Mouse (Mus musculus) heart, embryonic 16.5 days (tissue): ENCODE measurements around the gene Wdr60. TPM values are rescaled to one million over a fixed set of nuclear protein-coding genes. Genes with fewer than 3 reads are reported as not detected.

ENCODE experiments used
- ATAC-seq: fragments of 200-750 bp; cut with Nextera tagmentation; replicated peaks from 2 replicates; pipeline ENCODE4 v1.8.0; 2017; ENCODE audit warnings: moderate number of reproducible peaks; ENCODE audit not compliant: insufficient read depth, low FRiP score; ENCODE audit errors: extremely low read depth
- H3K27ac ChIP-seq: fragments of 300-500 bp; sonication (generic); 2 replicates; pipeline ENCODE4 v1.5.1; 2014; ENCODE audit warnings: mild to moderate bottlenecking, low read length, control low read depth, moderate library complexity
- H3K27me3 ChIP-seq: fragments of 300-500 bp; sonication (generic); 2 replicates; pipeline ENCODE4 v1.6.1; 2014; ENCODE audit warnings: low read length, mixed read lengths; ENCODE audit not compliant: control insufficient read depth, insufficient read depth
- H3K36me3 ChIP-seq: fragments of 300-500 bp; sonication (generic); 2 replicates; pipeline ENCODE4 v1.6.1; 2014; ENCODE audit not compliant: control insufficient read depth, insufficient read depth
- H3K4me1 ChIP-seq: fragments of 300-500 bp; sonication (generic); 2 replicates; pipeline ENCODE4 v1.6.1; 2014; ENCODE audit warnings: low read length, mixed read lengths; ENCODE audit not compliant: control insufficient read depth, insufficient read depth
- H3K4me2 ChIP-seq: fragments of 300-500 bp; sonication (generic); 2 replicates; pipeline ENCODE4 v1.6.1; 2014; ENCODE audit warnings: low read depth, mild to moderate bottlenecking, control low read depth, low read length
- H3K4me3 ChIP-seq: fragments of 300-500 bp; sonication (generic); 2 replicates; pipeline ENCODE4 v1.5.1; 2014; ENCODE audit warnings: mild to moderate bottlenecking, control low read depth, low read length
- H3K9ac ChIP-seq: fragments of 300-500 bp; sonication (generic); 2 replicates; pipeline ENCODE4 v1.6.1; 2014; ENCODE audit warnings: low read length, control low read depth
- H3K9me3 ChIP-seq: fragments of 300-500 bp; sonication (generic); replicated peaks from 2 replicates; pipeline ENCODE4 v1.6.1; 2016; ENCODE audit warnings: low read length; ENCODE audit not compliant: control insufficient read depth
- WGBS: fragments of 180-500 bp; shearing (Covaris S2); extraction: QIAGEN DNeasy Blood & Tissue Kit; methylation state at CpG from one replicate; pipeline ENCODE4 v1.1.7; 2014; 5-methylcytosine and 5-hydroxymethylcytosine counted together
- polyA plus RNA-seq: library from polyadenylated mRNA; unstranded; fragments of >200 nt; fragmentation: Nextera tagmentation; extraction: Ambion mirVana; gene quantifications from 2 replicates; pipeline ENCODE4 v1.2.1, GENCODE M21; 2015

The Wdr60 gene
- polyA plus RNA-seq, 1 experiment from 2014 or later = 6.5 TPM

- no peaks in the 10 kb centered on the region for H3K36me3 ChIP-seq
- H3K9ac ChIP-seq = no peak overlapping the region
- peaks cover 5% of the 10 kb centered on the region; the same call in 1 of the 2 replicates for H3K4me1 ChIP-seq
- peak overlapping the region; percentile 34; the same call in 1 of the 2 replicates for H3K4me2 ChIP-seq
- no peaks in the 10 kb centered on the region for H3K27me3 ChIP-seq
- H3K4me3 ChIP-seq = no peak overlapping the region
- no peaks in the 10 kb centered on the region for H3K9me3 ChIP-seq
- ATAC-seq = no peak
- H3K27ac ChIP-seq = no peak overlapping the region
- 93% methylated on average over 2 of the region's 2 CpGs for WGBS
Observed at GRCm38 (mm10) chr12:116282856-116283255, 20.0 kb upstream of the Wdr60 start.

- ATAC-seq = peak; percentile 52
- under 1% methylated on average over 55 of the region's 55 CpGs for WGBS
- Histone ChIP-seq H3K27ac (peak overlapping the region; percentile 99), H3K9ac (peak overlapping the region; percentile 99), H3K36me3 (no peaks in the 10 kb centered on the region), H3K4me3 (peak overlapping the region; percentile 98), H3K4me1 (peaks cover 5% of the 10 kb centered on the region; the same call in 1 of the 2 replicates), H3K4me2 (peak overlapping the region; percentile 94), H3K27me3 (no peaks in the 10 kb centered on the region), H3K9me3 (no peaks in the 10 kb centered on the region)
Observed at GRCm38 (mm10) chr12:116281427-116282281, 18.8 kb upstream of the Wdr60 start.

GRCm38 (mm10) chr12:116280653-116281364, 18.0 kb upstream of the Wdr60 start, which contains the start of gene Esyt2:
Gene Esyt2 (plus strand): TSS chr12:116281196.
- no peaks in the 10 kb centered on the region for H3K36me3 ChIP-seq
- peak within 1 kb of the TSS; percentile 99 for H3K27ac ChIP-seq
- under 1% methylated on average over 68 of the region's 68 CpGs for WGBS
- peak within 1 kb of the TSS; percentile 99 for H3K9ac ChIP-seq
- no peaks in the 10 kb centered on the region for H3K9me3 ChIP-seq
- H3K4me3 ChIP-seq = peak within 1 kb of the TSS; percentile 98
- peak within 1 kb of the TSS; percentile 94 for H3K4me2 ChIP-seq
- no peaks in the 10 kb centered on the region for H3K27me3 ChIP-seq
- peaks cover 5% of the 10 kb centered on the region; the same call in 1 of the 2 replicates for H3K4me1 ChIP-seq
- peak; percentile 94 for ATAC-seq

DNA sequence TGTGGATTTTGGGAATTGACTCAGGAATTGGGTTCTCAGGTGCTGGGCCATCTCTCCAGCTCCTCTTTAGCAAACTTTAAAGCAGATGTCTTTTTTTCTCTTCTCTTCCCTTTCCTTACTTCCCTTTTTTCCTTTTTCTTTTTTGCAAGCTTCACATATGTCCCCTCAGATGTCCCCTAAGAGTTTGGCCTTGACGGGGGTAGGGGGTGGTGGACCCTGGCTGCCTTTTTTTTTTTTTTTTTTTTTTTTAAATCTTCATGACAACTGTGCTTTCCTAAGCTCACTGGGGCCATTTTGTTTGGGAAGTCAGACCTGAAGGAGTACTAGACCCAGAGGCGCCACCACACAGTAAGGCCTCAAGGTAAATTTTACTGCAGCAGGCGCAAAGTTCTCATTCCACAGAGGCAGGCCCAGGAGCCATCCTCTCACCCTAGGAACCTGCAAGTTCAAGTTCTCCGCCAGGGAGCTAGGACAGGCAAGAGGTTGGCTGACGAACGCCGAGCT, 17.4 kb upstream of the Wdr60 start:
- no peaks in the 10 kb centered on the region for H3K9me3 ChIP-seq
- peaks cover 5% of the 10 kb centered on the region; the same call in 1 of the 2 replicates for H3K4me1 ChIP-seq
- peak overlapping the region; percentile 99 for H3K9ac ChIP-seq
- peak overlapping the region; percentile 99 for H3K27ac ChIP-seq
- WGBS = 3% methylated on average over 7 of the region's 7 CpGs
- ATAC-seq = no peak
- peak overlapping the region; percentile 98 for H3K4me3 ChIP-seq
- H3K4me2 ChIP-seq = peak overlapping the region; percentile 94
- H3K27me3 ChIP-seq = no peaks in the 10 kb centered on the region
- no peaks in the 10 kb centered on the region for H3K36me3 ChIP-seq

DNA sequence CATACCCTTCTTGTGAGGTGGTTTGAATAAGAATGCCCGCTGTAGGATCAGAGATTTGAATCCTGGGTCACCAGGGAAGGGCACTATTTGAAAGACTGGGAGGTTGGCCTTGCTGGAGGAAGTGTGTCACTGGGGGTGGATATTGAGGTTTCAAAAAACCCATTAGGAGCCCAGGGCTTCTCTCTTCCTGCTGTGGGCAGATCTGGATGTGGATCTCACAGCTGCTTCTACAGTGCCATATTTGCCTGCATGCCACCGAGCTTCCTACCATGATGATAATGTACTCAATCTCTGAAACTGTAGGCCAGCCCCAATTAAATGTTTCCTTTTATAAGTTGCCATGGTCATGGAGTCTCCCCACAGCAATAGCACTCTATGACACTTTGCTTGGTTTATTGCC, 16.4 kb upstream of the Wdr60 start:
- H3K4me3 ChIP-seq = no peak overlapping the region
- no peaks in the 10 kb centered on the region for H3K36me3 ChIP-seq
- no peaks in the 10 kb centered on the region for H3K9me3 ChIP-seq
- no peak overlapping the region for H3K27ac ChIP-seq
- peaks cover 5% of the 10 kb centered on the region; the same call in 1 of the 2 replicates for H3K4me1 ChIP-seq
- 85% methylated on average over 2 of the region's 2 CpGs for WGBS
- no peak for ATAC-seq
- H3K4me2 ChIP-seq = no peak overlapping the region
- H3K27me3 ChIP-seq = peaks cover 6% of the 10 kb centered on the region
- H3K9ac ChIP-seq = no peak overlapping the region

- no peaks in the 10 kb centered on the region for H3K36me3 ChIP-seq
- no peak overlapping the region for H3K9ac ChIP-seq
- H3K9me3 ChIP-seq = no peaks in the 10 kb centered on the region
- ATAC-seq = no peak
- no peak overlapping the region for H3K27ac ChIP-seq
- peaks cover 5% of the 10 kb centered on the region; the same call in 1 of the 2 replicates for H3K4me1 ChIP-seq
- H3K4me2 ChIP-seq = no peak overlapping the region
- peaks cover 6% of the 10 kb centered on the region for H3K27me3 ChIP-seq
- H3K4me3 ChIP-seq = no peak overlapping the region
- WGBS = 85% methylated on average over 1 of the region's 1 CpGs
Observed at GRCm38 (mm10) chr12:116278541-116278940, 15.7 kb upstream of the Wdr60 start.

DNA sequence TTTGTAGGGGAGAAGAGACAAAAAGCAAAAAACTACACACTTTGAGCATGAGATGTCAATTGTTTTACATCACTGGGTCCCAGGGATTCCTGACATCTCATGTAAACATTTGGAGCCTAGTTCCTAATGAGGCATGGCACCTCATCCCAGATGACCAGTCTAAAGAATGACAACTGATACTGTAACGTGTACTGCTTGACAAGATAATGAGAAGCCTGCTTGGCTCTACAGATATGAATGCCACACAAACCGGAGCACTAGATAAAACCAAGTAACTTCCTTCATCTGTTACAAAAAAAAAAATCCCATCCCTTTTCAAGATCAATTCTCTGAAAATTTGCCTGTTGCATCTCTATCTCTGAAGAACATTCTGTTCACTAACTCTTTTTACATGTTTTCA, 14.1 kb upstream of the Wdr60 start:
- no peak for ATAC-seq
- H3K9me3 ChIP-seq = no peaks in the 10 kb centered on the region
- H3K4me1 ChIP-seq = 0 out of 2 replicates have a peak, but pooled peaks cover 4% of the 10 kb centered on the region
- 35% methylated on average over 2 of the region's 2 CpGs for WGBS
- H3K4me2 ChIP-seq = no peak overlapping the region
- H3K27ac ChIP-seq = no peak overlapping the region
- H3K9ac ChIP-seq = no peak overlapping the region
- H3K27me3 ChIP-seq = peaks cover 13% of the 10 kb centered on the region
- H3K36me3 ChIP-seq = no peaks in the 10 kb centered on the region
- H3K4me3 ChIP-seq = no peak overlapping the region

DNA sequence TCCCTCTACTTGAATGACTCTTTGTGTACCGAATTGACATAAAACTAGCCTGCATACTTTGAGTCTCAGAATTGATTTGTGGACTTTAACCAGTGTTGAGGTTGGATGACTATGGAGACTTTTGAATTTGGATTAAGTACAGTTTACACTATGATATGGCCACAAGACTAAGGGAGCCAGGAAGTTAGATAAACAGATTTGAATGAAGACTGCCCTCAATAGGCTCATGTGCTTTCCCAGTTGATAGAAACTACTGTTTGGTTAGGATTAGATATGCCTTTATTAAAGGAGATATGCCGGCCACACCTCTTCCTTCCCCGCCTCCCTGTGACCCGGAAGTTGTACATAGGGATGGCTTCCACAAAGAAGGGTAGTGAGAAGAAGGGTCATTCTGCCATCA, 12.8 kb upstream of the Wdr60 start:
- WGBS = 80% methylated on average over 4 of the region's 4 CpGs
- no peak for ATAC-seq
- no peaks in the 10 kb centered on the region for H3K9me3 ChIP-seq
- H3K27me3 ChIP-seq = peaks cover 17% of the 10 kb centered on the region
- H3K4me2 ChIP-seq = no peak overlapping the region
- 0 out of 2 replicates have a peak, but pooled peaks cover 4% of the 10 kb centered on the region for H3K4me1 ChIP-seq
- no peak overlapping the region for H3K9ac ChIP-seq
- H3K27ac ChIP-seq = no peak overlapping the region
- no peaks in the 10 kb centered on the region for H3K36me3 ChIP-seq
- H3K4me3 ChIP-seq = no peak overlapping the region
